Mouse (Mus musculus) gastrocnemius, adult 2 months (tissue): Measurements from ENCODE around the gene Hoxc10. TPM values are rescaled to one million over a fixed set of nuclear protein-coding genes. Genes with fewer than 3 reads are reported as not detected.

ENCODE experiments used
- DNase-seq: peaks from one replicate; pipeline ENCODE4 v3.0.0; 2022
- H3K27ac ChIP-seq: fragments of 200-600 bp; 2 replicates; pipeline ENCODE4 v1.8.1; 2022; ENCODE audit warnings: mild to moderate bottlenecking
- H3K4me3 ChIP-seq: fragments of 200-600 bp; 2 replicates; pipeline ENCODE4 v1.8.1; 2022; ENCODE audit warnings: mild to moderate bottlenecking, moderate library complexity
- CTCF ChIP-seq: fragments of 200-600 bp; IDR thresholded peaks from 2 replicates; pipeline ENCODE4 v1.8.1; 2022; ENCODE audit warnings: antibody characterized with exemption, mild to moderate bottlenecking, moderate library complexity
- intact Hi-C: fragments of 180-260 bp; cut with DNase I; formaldehyde crosslinking; loops from one replicate; pipeline ENCODE4 v1.15.1; 2025
- long read RNA-seq, 2 experiments: library from polyadenylated mRNA; stranded (forward); transcript quantifications; one replicate each; pipeline ENCODE4 v2.0.0; 2021
- total RNA-seq, 2 experiments: library from RNA; stranded (reverse); gene quantifications; 2 replicates each; pipeline ENCODE4 v1.2.3; 2021

Gene Hoxc10
- total RNA-seq: 10 to 100 TPM; 72.4 to 84.8 TPM
- long read RNA-seq, experiment 1, transcript Hoxc10-201 (2 exons, 1,909 nt): major isoform, 52 of 56 reads
- long read RNA-seq, experiment 1, partial matches to known transcripts: 4 of 56 reads
- long read RNA-seq, experiment 1, other reads (novel, unspliced or antisense): 0 of 56 reads
- long read RNA-seq, experiment 2, transcript Hoxc10-201 (2 exons, 1,909 nt): major isoform, 71 of 71 reads
- long read RNA-seq, experiment 2, partial matches to known transcripts: 0 of 71 reads
- long read RNA-seq, experiment 2, other reads (novel, unspliced or antisense): 0 of 71 reads

DNA sequence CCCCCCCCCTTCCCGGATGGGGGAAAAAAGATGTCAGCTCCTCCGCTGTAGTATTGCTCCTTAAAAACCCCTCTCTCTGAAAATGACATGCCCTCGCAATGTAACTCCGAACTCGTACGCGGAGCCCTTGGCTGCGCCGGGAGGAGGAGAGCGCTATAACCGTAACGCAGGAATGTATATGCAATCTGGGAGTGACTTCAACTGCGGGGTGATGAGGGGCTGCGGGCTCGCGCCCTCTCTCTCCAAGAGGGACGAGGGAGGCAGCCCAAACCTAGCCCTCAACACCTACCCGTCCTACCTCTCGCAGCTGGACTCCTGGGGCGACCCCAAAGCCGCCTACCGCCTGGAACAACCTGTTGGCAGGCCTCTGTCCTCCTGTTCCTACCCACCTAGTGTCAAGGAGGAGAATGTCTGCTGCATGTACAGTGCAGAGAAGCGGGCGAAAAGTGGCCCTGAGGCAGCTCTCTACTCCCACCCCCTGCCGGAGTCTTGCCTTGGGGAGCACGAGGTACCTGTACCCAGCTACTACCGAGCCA lies at the start of gene Hoxc10:
Gene Hoxc10, plus strand, starts transcription at position 21 of the 536 bp plus-strand sequence.
- intact Hi-C loops: loop anchor here (1.0 to 5.0 kb wide), 3 partner anchors 14 to 340 kb away; no protein-coding TSS in a partner anchor
- Histone ChIP-seq H3K27ac (peak within 1 kb of the TSS; percentile 99), H3K4me3 (peak within 1 kb of the TSS; percentile 93)
- TF ChIP-seq CTCF: peak; percentile 11; the same call in 1 of the 2 replicates
- DNase-seq: peak; percentile 69

DNA sequence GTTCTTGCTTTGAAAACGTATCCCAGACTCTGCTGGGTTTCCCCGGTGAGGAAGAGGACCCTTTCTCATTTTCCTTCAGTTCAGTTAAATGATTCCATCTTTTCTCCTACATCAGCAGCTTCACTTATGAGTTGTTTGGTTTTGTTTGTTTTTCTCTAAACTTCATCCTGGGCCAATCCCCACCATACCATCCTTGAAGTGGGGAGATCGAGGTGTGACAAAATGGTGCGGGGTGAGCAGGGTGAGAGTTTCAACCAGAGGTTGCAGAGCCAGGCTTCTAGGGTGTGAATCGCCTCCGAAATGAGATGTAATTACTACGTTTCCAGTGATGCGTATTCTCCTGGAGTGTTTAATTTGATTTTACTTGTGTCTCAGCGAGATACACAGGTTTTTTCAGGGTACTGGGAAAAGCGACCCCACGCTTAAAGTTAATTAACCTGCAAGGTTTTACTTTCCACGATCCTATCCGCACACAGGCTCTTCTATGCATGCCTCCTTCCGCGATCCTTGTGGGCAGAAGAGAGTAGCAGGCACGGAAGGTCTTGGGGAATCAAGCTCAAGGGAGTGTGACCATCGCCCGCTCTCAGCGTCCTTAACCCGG lies 48.5 kb upstream of the Hoxc10 start:
- H3K4me3 ChIP-seq: no peak overlapping the region
- intact Hi-C loops: no loop called here
- no peak overlapping the region for H3K27ac ChIP-seq
- no peak for DNase-seq
- no peak for TF ChIP-seq CTCF

DNA sequence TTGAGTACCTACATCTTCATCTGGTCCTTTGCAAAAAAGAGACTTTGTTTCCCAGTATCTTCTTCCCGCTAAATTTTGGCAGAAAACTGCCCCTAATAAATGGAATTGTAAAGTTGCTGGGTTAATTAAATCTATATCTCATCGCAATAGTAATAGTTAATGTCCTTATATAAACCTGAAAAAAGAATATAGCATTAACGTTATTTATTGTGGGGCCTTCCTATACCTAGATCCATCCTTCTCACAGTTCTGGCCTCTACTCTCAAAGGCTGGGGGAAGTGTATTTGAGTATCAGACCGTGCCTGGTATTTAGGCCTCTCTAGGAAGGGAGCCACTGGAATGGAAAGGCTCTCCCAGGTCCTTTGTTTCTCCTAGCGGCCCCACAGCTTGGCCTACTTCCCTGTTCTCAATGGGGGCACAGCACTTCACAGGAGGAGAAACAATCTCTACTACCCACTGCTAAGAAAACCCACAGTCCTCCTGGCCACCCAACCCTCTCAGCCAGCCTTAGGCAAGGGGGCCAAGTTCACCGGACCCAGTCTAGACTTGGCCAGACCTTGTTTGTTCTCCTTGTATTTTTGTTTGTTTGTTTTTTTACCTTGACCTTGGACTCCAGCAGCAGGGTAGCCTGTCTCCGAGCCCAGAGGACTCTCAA lies 47.9 kb upstream of the Hoxc10 start:
- H3K4me3 ChIP-seq: no peak overlapping the region
- intact Hi-C loops: no loop called here
- DNase-seq: no peak
- no peak overlapping the region for H3K27ac ChIP-seq
- no peak for TF ChIP-seq CTCF

DNA sequence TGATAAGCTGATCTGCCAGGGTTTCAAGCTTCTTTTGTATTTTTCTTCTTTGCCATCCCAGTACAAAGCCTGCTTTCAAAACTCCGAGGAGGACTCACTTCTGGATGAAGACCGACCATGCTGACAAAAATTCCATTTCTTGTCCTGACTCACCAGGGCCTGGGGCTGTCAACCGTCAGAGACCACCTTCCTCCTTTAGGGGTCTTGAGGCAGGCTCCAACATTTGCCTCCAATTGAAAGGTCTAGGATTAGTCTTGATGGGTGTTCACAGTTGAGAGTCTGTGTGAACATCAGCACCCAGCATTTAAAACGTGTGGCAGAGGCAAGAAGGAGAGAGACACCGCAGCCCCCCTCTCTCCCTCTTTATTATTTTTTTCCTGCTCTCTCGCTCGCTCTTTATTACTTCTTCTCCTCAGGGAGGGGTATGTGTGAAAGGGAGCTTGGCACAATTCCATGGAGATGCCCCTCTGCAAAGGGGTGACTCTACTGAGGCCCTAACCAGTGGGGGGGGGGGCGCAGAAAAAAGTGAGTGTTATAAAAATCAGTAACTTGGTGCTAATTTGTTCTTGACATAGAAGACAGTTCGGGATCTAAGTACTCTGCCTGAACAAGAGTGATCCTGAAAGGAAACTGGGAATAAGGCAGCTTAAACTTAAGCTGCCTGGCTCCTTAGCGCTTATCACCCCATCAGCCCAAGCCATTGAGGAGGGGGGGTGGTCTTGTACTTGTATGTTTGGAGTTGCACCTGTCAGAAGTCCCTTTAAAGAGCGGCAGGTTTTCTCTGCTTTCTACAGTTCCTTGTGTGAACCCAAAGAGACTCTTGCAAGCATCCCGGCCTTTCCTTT lies 47.0 kb upstream of the Hoxc10 start:
- no peak for DNase-seq
- intact Hi-C loops: no loop called here
- TF ChIP-seq CTCF: no peak
- H3K4me3 ChIP-seq: no peak overlapping the region
- no peak overlapping the region for H3K27ac ChIP-seq

DNA sequence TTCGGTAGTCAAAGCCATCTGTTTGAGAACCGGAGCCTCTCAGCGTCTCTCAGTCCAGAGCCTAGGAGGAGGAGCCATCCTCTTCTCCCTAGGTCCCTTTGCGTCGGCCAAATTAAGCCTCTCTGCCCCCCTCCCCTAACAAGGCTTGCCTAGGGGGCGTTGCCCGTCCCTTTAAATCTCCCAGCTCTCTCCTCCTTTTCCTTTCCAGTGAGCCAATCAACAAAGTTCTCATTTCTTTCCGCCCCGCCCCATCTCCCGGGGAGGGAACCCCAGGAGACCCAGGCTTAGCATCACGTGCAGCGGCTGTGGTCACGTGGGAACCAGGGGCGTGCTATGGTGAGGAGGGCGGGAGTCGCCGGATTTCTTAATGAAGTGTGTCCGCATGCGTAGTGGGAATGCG lies 46.0 kb upstream of the Hoxc10 start:
- peak overlapping the region; percentile 59 for H3K4me3 ChIP-seq
- H3K27ac ChIP-seq: no peak overlapping the region
- intact Hi-C loops: no loop called here
- no peak for TF ChIP-seq CTCF
- DNase-seq: peak; percentile 82

DNA sequence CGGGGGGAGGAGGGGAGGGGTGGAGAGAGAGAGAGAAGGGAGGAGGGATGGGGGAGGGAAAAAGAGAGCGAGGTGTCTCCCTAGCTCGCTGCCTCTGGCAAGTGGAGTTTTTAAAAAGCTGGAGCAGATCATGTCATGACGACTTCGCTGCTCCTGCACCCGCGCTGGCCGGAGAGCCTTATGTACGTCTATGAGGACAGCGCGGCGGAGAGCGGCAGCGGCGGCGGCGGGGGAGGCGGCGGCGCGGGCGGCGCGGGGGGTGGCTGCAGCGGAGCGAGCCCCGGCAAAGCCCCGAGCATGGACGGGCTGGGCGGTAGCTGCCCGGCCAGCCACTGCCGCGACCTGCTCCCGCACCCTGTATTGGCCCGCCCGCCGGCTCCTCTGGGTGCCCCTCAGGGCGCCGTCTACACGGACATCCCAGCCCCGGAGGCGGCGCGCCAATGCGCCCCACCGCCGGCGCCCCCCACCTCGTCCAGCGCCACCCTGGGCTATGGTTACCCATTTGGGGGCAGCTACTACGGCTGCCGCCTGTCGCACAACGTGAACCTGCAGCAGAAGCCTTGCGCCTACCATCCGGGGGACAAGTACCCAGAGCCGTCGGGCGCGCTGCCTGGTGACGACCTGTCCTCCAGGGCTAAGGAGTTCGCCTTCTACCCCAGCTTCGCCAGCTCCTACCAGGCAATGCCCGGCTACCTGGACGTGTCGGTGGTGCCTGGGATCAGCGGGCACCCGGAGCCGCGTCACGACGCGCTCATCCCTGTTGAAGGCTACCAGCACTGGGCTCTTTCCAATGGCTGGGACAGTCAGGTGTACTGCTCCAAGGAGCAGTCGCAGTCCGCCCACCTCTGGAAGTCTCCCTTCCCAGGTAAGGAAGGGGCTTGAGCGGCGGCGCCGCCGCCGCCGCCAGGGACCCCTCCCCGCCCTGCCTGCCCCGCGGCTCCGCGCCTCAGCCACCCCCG lies 45.3 kb upstream of the Hoxc10 start, which contains the start of gene Hoxc13:
Gene Hoxc13, plus strand, starts transcription at position 51 of the 959 bp plus-strand sequence.
- Histone ChIP-seq H3K4me3 (peak within 1 kb of the TSS; percentile 59), H3K27ac (no peak within 1 kb of the TSS)
- TF ChIP-seq CTCF: no peak
- intact Hi-C loops: no loop called here
- DNase-seq: no peak

DNA sequence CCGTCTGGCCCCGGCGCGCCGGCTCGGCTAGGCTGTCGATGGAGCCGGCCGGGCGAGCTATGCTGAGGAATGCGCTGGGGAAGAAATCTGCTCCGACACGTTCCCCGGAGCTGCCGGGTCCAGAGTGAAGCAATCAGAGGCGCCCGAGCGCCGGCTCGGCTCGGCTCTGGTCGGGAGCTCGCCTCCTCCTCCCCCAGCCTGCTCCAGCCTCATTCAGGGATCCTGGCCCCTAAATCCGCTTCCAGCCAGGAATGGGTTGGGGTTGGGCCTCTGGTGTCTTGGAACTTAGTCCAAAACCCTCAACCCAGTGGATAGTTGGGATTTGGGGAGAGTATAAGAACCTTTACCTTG lies 44.6 kb upstream of the Hoxc10 start:
- no peak for TF ChIP-seq CTCF
- intact Hi-C loops: no loop called here
- H3K4me3 ChIP-seq: no peak overlapping the region
- DNase-seq: peak; percentile 55
- no peak overlapping the region for H3K27ac ChIP-seq

DNA sequence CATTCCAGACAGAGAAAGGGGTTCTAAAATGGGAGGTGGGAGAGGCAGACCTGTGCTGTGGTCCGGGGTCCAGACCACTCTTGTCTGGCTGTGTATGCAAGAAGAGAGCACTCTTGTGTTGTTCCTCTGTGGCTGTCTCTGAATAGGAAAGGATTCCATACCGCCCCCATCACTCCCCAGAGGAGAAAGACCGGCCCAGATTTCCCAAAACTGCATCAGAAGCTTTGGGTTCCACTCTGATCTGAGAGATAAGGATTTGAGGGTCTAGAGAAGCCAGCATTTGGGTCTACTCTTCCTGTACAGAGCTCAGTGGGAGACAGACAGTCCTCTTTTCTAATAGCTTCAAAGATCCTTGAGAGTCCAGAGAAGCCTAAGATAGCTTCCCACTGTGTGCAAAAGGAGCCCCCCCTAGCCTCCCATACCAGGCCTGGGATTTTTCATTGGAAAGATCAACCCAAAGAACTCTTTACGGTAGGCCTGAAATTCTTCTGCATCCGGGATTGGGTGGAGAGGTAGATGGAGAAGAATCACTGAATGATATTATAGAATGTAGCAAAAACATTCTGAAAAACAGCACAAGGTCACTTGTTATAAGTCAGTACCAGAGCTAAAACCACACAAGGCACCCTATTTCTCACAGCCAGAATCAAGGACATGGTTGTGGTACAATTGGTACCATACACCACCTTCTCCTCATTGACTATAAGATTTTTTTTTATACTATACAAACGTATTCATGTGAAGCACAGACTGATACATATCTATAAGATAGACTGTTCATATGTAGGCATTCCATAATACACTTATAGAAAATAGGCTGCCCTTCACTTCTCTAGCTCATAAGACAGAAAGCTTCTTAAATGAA lies 43.7 kb upstream of the Hoxc10 start:
- no peak overlapping the region for H3K4me3 ChIP-seq
- TF ChIP-seq CTCF: no peak
- no peak for DNase-seq
- no peak overlapping the region for H3K27ac ChIP-seq
- intact Hi-C loops: no loop called here

DNA sequence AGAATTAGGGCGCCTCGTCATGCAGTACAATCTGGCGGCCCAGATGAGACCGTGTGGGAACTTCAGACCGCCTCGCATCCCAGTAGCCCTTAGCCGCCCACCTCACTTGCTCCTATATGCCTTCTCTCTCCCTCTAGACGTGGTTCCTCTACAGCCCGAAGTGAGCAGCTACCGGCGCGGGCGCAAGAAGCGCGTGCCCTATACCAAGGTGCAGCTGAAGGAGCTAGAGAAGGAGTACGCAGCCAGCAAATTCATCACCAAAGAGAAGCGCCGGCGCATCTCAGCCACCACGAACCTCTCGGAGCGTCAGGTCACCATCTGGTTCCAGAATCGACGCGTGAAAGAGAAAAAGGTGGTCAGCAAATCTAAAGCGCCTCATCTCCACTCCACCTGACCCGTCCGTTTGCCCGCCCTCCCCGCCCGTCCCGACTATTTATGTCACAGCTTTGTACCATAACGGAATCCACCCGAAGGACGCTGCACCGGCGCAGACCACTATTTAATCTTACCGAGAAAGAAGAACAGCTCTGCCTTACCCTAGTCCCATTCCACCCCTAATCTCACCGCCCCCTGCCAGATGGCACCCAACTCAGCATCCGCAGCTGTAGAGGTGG lies 39.5 kb upstream of the Hoxc10 start:
- no peak for TF ChIP-seq CTCF
- intact Hi-C loops: no loop called here
- Histone ChIP-seq H3K4me3 (no peak overlapping the region), H3K27ac (no peak overlapping the region)
- no peak for DNase-seq

DNA sequence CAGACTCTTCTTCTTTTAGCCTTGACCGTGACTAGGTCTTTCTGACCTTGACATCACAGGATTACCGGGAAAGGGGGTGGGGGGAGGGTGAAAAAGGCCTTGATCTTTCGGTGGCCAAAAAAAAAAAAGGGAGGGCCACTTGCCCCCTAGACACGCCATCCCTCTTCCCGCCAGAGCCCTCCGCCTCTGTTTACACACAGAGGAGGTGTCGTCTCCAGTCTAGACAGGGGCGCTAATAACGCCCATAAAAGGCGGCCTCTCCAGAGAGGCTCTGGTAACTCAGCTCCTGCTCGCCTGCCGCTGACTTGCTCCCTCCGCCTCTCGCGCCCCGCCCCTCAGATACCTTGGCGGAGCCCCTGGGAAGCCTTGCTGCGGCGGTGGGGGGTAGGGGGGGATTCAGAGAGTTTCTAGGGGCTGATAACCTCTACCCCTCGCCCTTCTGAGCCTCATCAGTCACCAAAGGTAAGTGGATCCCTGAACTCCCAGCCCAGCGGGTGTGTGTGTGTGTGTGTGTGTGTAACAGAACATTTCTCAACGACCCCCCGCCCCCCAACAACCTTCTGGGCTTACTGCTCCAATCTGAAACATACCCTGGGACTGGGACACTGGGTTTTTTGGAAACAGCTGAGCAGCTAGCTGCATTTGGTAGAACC lies 34.8 kb upstream of the Hoxc10 start:
- TF ChIP-seq CTCF: no peak
- no peak for DNase-seq
- Histone ChIP-seq H3K27ac (no peak overlapping the region), H3K4me3 (no peak overlapping the region)
- intact Hi-C loops: no loop called here
